Mouse (Mus musculus): ENCODE measurements around the gene Kif21a.

DNA sequence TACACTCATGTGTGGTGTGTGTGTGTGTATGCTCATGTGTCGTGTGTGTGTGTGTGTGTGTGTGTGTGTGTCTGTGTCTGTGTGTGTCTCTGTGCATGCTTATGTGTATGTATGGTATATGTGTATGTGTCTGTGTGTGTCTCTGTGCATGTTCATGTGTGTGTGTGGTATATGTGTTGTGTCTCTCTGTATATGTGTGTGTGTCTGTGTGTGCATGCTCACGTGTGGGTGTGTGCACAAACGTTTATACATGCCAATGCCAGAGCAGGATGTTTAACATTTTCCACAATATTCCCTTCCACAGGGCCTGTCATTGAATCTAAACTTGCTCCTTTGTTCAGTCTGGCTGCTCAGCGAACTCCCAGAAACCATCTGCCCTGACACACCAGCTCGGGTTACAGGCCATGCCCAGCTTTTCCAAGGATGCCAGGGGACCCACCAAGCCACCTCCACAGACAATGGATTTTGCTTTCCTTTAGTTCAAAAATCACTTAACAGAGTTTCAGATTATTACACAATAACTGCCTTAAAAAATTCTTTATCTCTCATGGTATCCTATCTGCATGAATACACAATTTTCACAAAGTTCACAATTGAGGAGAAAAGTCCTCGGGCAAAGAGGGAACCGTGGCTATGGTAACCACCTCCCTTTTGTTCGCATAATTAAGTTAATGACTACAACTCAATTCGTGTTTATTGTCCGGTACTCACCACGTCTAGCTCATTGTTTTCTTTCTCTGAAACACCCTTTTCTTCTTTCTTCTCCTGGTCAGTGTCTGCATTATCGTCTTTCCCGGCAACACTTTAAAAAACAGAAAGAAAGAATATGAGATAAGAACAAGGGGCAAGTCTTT is 77.6 kb downstream of the Kif21a start:
- TF ChIP-seq POLR2A (IDR thresholded peaks at IDR 0.05; ENCODE audit: low read depth, low read length) (no peak), CTCF (IDR thresholded peaks at IDR 0.05; ENCODE audit: extremely low read depth, insufficient read length, insufficient replicate concordance, low read depth, low read length) (no peak)
